Mouse (Mus musculus): ENCODE data around the gene Lactbl1.

GRCm38 (mm10) chr4:136653019-136653418, 30.6 kb downstream of the Lactbl1 start:
- TF ChIP-seq ZC3H11A (IDR thresholded peaks at IDR 0.05; ENCODE audit: borderline replicate concordance, low read depth, low read length) (no peak), HCFC1 (IDR thresholded peaks at IDR 0.05; ENCODE audit: borderline replicate concordance, insufficient read depth, low read length) (no peak), ZNF384 (IDR thresholded peaks at IDR 0.05; ENCODE audit: low read depth, low read length) (no peak), MAFK (IDR thresholded peaks at IDR 0.05; ENCODE audit: insufficient read depth, low read depth, low read length) (no peak), CHD2 (IDR thresholded peaks at IDR 0.05; ENCODE audit: low read depth, low read length) (no peak)

All from ES-E14 (cell line).